Mouse (Mus musculus) embryo, embryonic 11.5 days (tissue): ENCODE data around the gene Olfr1494.

Experiments
- DNase-seq: peaks from one replicate; pipeline ENCODE4 v3.0.0-alpha.2; 2012; ENCODE audit warnings: low read depth, low spot score

Gene Olfr1494

DNA sequence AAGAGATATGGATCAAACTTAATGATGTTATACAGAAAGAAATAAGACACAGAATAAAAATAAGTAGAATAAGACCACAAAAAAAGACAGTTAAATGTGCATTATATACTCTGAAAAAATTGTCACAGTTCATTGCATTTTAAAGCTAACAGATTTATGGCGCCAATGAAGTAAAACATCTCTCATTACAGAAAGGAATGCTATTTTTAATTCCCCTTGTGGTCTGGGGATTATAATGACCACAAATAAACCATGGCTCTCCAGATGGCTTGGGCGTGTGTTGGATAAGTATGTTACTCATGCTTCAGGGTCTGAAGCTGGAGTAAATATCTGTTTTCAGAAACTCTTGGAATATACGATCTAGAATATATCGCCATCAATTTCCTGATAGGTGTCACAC, at the start of gene Olfr1494:
TSS of gene Olfr1494 (plus strand) at position 301 of the 400 bp plus-strand sequence.
- no peak for DNase-seq

DNA sequence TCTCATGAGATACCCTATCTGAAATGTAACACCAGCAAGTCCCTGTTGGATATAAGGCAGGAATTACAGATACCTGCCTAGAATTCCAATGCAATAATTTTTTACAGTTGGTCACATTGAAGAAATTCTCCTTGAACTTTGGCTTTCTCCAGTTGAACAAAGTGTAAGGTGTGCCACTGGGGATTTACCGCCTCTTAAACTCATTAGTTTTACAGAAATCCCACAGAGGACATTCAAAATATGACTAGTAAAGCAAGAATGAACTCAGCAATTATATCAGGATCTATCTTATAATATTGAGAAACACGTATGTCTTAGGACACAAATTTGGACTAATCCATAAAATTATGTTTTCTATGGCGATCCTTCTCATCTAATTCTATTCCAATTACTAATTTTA, 42.6 kb upstream of the Olfr1494 start, which contains the start of gene Olfr1491:
TSS of gene Olfr1491 (plus strand) at position 301 of the 400 bp plus-strand sequence.
- DNase-seq = no peak

DNA sequence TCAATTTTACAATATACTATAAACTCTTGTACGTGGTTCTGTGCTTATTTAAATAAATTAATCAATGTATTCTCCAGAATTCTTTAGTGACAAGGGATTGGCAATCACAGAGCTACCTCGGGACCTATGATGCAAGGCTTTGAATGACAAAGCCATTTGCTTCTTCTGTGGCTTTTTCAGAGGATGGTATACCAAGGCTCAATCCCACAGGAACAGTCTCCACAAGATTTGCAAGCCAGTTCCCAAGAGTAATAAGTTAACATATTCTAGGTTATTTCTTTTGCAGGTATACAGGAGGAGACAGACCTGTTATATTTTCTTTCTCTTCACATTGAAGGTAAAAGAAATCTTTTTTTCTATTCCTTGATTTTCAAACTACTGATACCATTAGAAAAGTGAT, 16.6 kb upstream of the Olfr1494 start, which contains the start of gene Olfr1493-ps1:
TSS of gene Olfr1493-ps1 (plus strand) at position 301 of the 400 bp plus-strand sequence.
- DNase-seq = no peak

DNA sequence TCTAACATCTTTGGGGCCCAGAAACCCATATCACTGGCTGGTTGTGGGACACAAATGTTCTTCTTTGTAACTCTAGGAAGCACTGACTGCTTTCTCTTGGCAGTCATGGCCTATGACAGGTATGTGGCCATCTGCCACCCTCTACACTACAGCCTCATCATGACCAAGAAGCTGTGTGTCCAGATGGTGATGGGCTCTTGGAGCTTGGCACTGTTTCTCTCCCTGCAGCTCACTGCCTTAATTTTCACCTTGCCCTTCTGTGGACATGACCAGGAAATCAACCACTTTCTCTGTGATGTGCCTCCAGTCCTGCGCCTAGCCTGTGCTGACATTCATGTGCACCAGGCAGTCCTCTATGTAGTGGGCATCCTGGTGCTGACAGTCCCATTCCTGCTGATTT, 9.8 kb downstream of the Olfr1494 start:
- DNase-seq = no peak

DNA sequence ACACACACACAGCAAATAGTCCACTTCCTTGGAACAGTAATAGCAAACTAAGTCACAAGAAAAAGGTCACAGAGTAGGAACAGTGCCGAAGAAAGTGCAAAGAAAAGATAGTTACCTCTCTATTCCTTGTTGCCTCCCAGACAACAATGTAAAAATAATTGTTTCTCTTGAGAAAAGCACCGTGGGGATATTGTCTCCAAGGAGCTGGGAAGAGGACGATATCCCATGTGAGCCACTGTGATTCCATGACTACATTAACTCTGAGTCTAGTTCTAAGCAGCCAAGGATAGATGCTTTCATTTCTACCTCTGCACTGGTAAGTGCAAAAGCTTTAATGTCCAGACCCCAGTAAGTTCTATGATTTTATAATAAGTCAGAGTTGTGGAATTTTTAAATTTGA, 24.8 kb downstream of the Olfr1494 start, which contains the start of gene Olfr1495:
TSS of gene Olfr1495 (plus strand) at position 301 of the 400 bp plus-strand sequence.
- no peak for DNase-seq

DNA sequence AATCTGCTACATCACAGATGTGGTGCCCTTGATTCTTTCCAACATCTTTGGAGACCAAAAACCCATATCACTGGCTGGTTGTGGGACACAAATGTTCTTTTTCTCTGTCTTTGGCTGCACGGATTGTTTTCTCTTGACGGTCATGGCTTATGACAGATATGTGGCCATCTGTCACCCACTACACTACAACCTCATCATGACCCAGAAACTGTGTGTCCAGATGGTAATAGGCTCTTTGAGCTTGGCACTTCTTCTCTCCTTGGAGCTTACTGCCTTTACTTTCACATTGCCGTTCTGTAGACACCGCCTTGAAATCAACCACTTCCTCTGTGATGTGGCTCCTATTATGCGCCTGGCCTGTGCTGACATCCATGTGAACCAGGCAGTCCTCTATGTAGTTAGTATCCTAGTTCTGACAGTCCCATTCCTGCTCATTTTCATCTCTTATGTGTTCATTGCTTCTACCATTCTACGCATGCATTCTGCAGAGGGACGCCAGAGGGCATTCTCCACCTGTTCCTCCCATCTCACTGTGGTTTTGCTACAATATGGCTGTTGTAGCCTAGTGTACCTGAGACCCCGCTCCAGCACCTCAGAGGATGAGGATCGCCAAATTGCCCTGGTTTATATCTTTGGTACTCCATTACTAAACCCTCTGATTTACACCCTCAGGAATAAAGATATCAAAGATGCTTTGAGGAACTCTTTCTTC, 29.2 kb downstream of the Olfr1494 start:
- no peak for DNase-seq

DNA sequence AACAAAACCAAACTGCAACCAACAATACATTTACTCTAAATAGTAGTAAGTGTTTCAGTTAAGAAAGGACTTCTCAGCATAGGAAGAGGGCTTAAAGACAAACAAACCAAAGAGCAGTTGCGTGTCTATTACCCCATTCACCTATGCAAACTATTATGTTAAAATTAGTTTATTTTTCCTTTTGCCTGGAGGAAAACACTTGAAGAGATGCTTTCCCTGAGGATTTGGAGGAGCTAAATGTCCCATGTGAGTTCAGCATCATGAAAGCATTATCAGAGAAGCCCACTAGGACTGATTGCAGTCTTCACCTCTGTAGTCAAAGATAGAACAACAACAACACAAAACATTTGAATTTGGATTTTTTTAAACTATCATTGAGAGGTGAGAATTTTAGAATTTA, 38.0 kb downstream of the Olfr1494 start, which contains the start of gene Olfr1496:
TSS of gene Olfr1496 (plus strand) at position 301 of the 400 bp plus-strand sequence.
- DNase-seq = no peak

DNA sequence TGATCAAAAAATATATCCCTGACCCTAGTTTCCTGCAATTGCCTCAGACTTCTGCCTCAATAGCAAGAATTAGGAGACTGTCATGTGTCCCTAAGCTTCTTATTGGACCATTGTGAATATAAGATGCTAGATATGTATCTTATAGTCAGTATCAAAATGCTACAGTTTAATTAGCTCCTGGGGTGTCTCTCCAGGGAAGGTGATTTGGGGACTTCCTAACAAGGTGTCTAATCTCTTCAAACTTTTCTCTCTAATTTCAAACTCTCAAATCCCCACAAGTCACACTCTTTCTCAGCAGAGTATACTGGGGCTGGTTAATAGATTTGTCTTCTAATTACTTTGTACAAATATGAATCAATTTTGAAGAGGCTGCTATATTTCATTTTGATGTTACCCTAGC, 58.6 kb downstream of the Olfr1494 start, which contains the start of gene Olfr1497:
TSS of gene Olfr1497 (minus strand) at position 101 of the 400 bp plus-strand sequence.
- no peak for DNase-seq
